Mouse (Mus musculus) hindbrain, postnatal 0 days (tissue): ENCODE data around the gene Cfd. TPM values are rescaled to one million over a fixed set of nuclear protein-coding genes. Genes with fewer than 3 reads are reported as not detected.

Experiments
- ATAC-seq: fragments of 200-750 bp; cut with Nextera tagmentation; 2 replicates; pipeline ENCODE4 v1.8.0; 2017; ENCODE audit warnings: mild to moderate bottlenecking, moderate TSS enrichment, moderate library complexity
- DNase-seq: peaks from one replicate; pipeline ENCODE4 v3.0.0-alpha.2; 2015; ENCODE audit warnings: low spot score
- H3K27ac ChIP-seq: fragments of 300-500 bp; sonication (generic); 2 replicates; pipeline ENCODE4 v1.5.1; 2014; ENCODE audit warnings: mild to moderate bottlenecking
- H3K27me3 ChIP-seq: fragments of 300-500 bp; sonication (generic); 2 replicates; pipeline ENCODE4 v1.6.1; 2014; ENCODE audit warnings: low read length, mixed read lengths; ENCODE audit not compliant: insufficient read depth
- H3K36me3 ChIP-seq: fragments of 300-500 bp; sonication (generic); 2 replicates; pipeline ENCODE4 v1.6.1; 2014; ENCODE audit warnings: low read length, mixed read lengths; ENCODE audit not compliant: insufficient read depth
- H3K4me1 ChIP-seq: fragments of 300-500 bp; sonication (generic); 2 replicates; pipeline ENCODE4 v1.6.1; 2014; ENCODE audit warnings: antibody characterized with exemption, low read length, mixed read lengths; ENCODE audit not compliant: insufficient read depth
- H3K4me2 ChIP-seq: fragments of 300-500 bp; sonication (generic); 2 replicates; pipeline ENCODE4 v1.6.1; 2014; ENCODE audit warnings: low read depth, mild to moderate bottlenecking, low read length, moderate library complexity, mixed read lengths
- H3K4me3 ChIP-seq: fragments of 300-500 bp; sonication (generic); 2 replicates; pipeline ENCODE4 v1.5.1; 2014; ENCODE audit warnings: low read length
- H3K9ac ChIP-seq: fragments of 300-500 bp; sonication (generic); replicated peaks from 2 replicates; pipeline ENCODE4 v1.6.1; 2014; ENCODE audit warnings: mild to moderate bottlenecking, low read length, moderate library complexity, mixed read lengths
- H3K9me3 ChIP-seq: fragments of 300-500 bp; sonication (generic); 2 replicates; pipeline ENCODE4 v1.6.1; 2016; ENCODE audit warnings: low read length, mixed read lengths
- CTCF ChIP-seq: IDR thresholded peaks from 2 replicates; pipeline ENCODE4 v1.5.1; 2016; ENCODE audit warnings: antibody characterized with exemption, control low read depth, low read depth
- WGBS: fragments of 180-500 bp; shearing (Covaris S2); extraction: QIAGEN DNeasy Blood & Tissue Kit; methylation state at CpG from one replicate; pipeline ENCODE4 v1.1.7; 2014; 5-methylcytosine and 5-hydroxymethylcytosine counted together
- microRNA-seq, 2 experiments: library from miRNA; unstranded; fragments of <30 nt; microRNA quantifications; one replicate each; pipeline ENCODE4; 2016
- polyA plus RNA-seq: library from polyadenylated mRNA; unstranded; fragments of >200 nt; fragmentation: Nextera tagmentation; extraction: Ambion mirVana; gene quantifications from 2 replicates; pipeline ENCODE4 v1.2.1, GENCODE M21; 2015
- total RNA-seq: library from RNA; depleted of rRNA; stranded (reverse); fragments of >200 nt; gene quantifications from 2 replicates; pipeline ENCODE4 v1.2.3, GENCODE M21; 2014; rRNA removed

Cfd gene
- total and polyA plus RNA-seq, 2 experiments from 2014 or later, result not detected

DNA sequence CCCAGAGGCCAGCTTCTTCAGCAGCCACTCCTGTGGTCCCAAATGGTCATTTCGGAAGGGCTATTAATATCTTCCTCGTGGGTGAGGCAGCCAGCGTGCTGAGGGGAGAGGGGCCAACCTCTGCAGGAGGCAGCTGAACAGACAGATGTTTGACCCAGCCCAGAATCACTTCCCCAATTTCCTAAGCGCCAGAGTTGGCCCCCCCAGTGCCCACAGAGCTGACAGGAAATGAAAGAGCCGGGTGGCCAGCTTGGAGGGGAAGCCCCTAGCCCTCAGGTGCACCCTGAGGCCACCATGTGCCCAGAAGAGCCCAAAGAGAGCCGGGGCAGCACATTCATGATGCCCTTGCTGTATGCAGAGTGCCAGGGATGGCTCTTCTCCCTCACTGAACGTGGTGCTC lies 50.1 kb downstream of the Cfd start:
- DNase-seq (no peak), ATAC-seq (no peak)
- Histone ChIP-seq H3K4me3 (no peak overlapping the region), H3K36me3 (no peaks in the 10 kb centered on the region), H3K9ac (no peak overlapping the region), H3K9me3 (no peaks in the 10 kb centered on the region), H3K27ac (no peak overlapping the region), H3K27me3 (no peaks in the 10 kb centered on the region), H3K4me1 (peaks cover 4% of the 10 kb centered on the region), H3K4me2 (no peak overlapping the region)
- no peak for TF ChIP-seq CTCF
- WGBS, result 72% methylated on average over 7 of the region's 7 CpGs

Small RNA genes within 50 kb of the gene (microRNA-seq; reads per million reads assigned to microRNA genes)
- 0.35 to 0.72 reads per million in 2 experiments for gene Mir6910

Other genes starting within 250 kb of the Cfd start
Only the 30 nearest of the 35 such genes appear.
- 117 and 135 TPM in 2 replicates for gene Tpgs1, start 221.5 kb upstream of the Cfd start, total RNA-seq
- 132 and 133 TPM in 2 replicates for gene Tpgs1, start 221.5 kb upstream of the Cfd start, polyA plus RNA-seq
- gene Cdc34, start 208.7 kb upstream of the Cfd start, total RNA-seq, result 65.1 and 76.7 TPM in 2 replicates
- 69.8 and 71.3 TPM in 2 replicates for gene Cdc34, start 208.7 kb upstream of the Cfd start, polyA plus RNA-seq
- 0.22 and 0.63 TPM in 2 replicates for gene Gzmm, start 201.8 kb upstream of the Cfd start, total RNA-seq
- gene Gzmm, start 201.8 kb upstream of the Cfd start, polyA plus RNA-seq, result 1.2 TPM in 2 replicates
- gene Bsg, start 186.4 kb upstream of the Cfd start, total RNA-seq, result 1,127 and 1,151 TPM in 2 replicates
- gene Bsg, start 186.4 kb upstream of the Cfd start, polyA plus RNA-seq, result 1,243 and 1,259 TPM in 2 replicates
- 92.6 and 101 TPM in 2 replicates for gene Hcn2, start 174.2 kb upstream of the Cfd start, total RNA-seq
- 5.5 and 6.6 TPM in 2 replicates for gene Hcn2, start 174.2 kb upstream of the Cfd start, polyA plus RNA-seq
- 30.4 and 36.5 TPM in 2 replicates for gene Polrmt, start 144.3 kb upstream of the Cfd start, total RNA-seq
- gene Polrmt, start 144.3 kb upstream of the Cfd start, polyA plus RNA-seq, result 29.7 and 32.6 TPM in 2 replicates
- 1.3 and 2.2 TPM in 2 replicates for gene Fgf22, start 135.8 kb upstream of the Cfd start, total RNA-seq
- 3.8 and 5.1 TPM in 2 replicates for gene Fgf22, start 135.8 kb upstream of the Cfd start, polyA plus RNA-seq
- 112 and 120 TPM in 2 replicates for gene Rnf126, start 123.9 kb upstream of the Cfd start, total RNA-seq
- gene Rnf126, start 123.9 kb upstream of the Cfd start, polyA plus RNA-seq, result 108 and 119 TPM in 2 replicates
- 2.6 and 3.3 TPM in 2 replicates for gene Fstl3, start 113.6 kb upstream of the Cfd start, total RNA-seq
- 3.1 and 3.2 TPM in 2 replicates for gene Fstl3, start 113.6 kb upstream of the Cfd start, polyA plus RNA-seq
- 0.54 and 1.8 TPM in 2 replicates for gene Prss57, start 99.9 kb upstream of the Cfd start, total RNA-seq
- 0.13 and 0.33 TPM in 2 replicates for gene Prss57, start 99.9 kb upstream of the Cfd start, polyA plus RNA-seq
- gene Palm, start 97.3 kb upstream of the Cfd start, total RNA-seq, result 156 and 157 TPM in 2 replicates
- 221 and 242 TPM in 2 replicates for gene Palm, start 97.3 kb upstream of the Cfd start, polyA plus RNA-seq
- 0.05 and 0.22 TPM in 2 replicates for gene Misp, start 69.9 kb upstream of the Cfd start, total RNA-seq
- 0.33 TPM in 1 of 2 replicates, not detected in the other for gene Misp, start 69.9 kb upstream of the Cfd start, polyA plus RNA-seq
- gene Ptbp1, start 36.4 kb upstream of the Cfd start, total RNA-seq, result 166 and 173 TPM in 2 replicates
- 58.9 and 65.5 TPM in 2 replicates for gene Ptbp1, start 36.4 kb upstream of the Cfd start, polyA plus RNA-seq
- 9.4 and 20.5 TPM in 2 replicates for gene Prtn3, start 16.4 kb upstream of the Cfd start, total RNA-seq
- 11.6 and 11.8 TPM in 2 replicates for gene Prtn3, start 16.4 kb upstream of the Cfd start, polyA plus RNA-seq
- gene Plppr3, start 16.2 kb upstream of the Cfd start, total RNA-seq, result 487 and 541 TPM in 2 replicates
- 268 and 283 TPM in 2 replicates for gene Plppr3, start 16.2 kb upstream of the Cfd start, polyA plus RNA-seq
- not detected in 2 replicates for gene Elane, start 4.6 kb upstream of the Cfd start, total RNA-seq
- gene Elane, start 4.6 kb upstream of the Cfd start, polyA plus RNA-seq, result 0.24 TPM in 1 of 2 replicates, not detected in the other
- 71.4 and 82.2 TPM in 2 replicates for gene Med16, start 18.1 kb downstream of the Cfd start, total RNA-seq
- 43.2 and 48.4 TPM in 2 replicates for gene Med16, start 18.1 kb downstream of the Cfd start, polyA plus RNA-seq
- gene Gm26602, start 20.0 kb downstream of the Cfd start, total RNA-seq, result not detected in 2 replicates
- 4.9 and 17.2 TPM in 2 replicates for gene Gm26602, start 20.0 kb downstream of the Cfd start, polyA plus RNA-seq
- 7.7 and 9.4 TPM in 2 replicates for gene Kiss1r, start 26.1 kb downstream of the Cfd start, total RNA-seq
- 3.4 and 3.9 TPM in 2 replicates for gene Kiss1r, start 26.1 kb downstream of the Cfd start, polyA plus RNA-seq
- gene R3hdm4, start 30.4 kb downstream of the Cfd start, total RNA-seq, result 111 and 133 TPM in 2 replicates
- 252 and 267 TPM in 2 replicates for gene R3hdm4, start 30.4 kb downstream of the Cfd start, polyA plus RNA-seq
- 9.7 and 10.1 TPM in 2 replicates for gene Arid3a, start 36.2 kb downstream of the Cfd start, total RNA-seq
- 2.5 and 2.6 TPM in 2 replicates for gene Arid3a, start 36.2 kb downstream of the Cfd start, polyA plus RNA-seq
- 74.6 and 81.6 TPM in 2 replicates for gene Wdr18, start 69.3 kb downstream of the Cfd start, total RNA-seq
- gene Wdr18, start 69.3 kb downstream of the Cfd start, polyA plus RNA-seq, result 109 TPM in 2 replicates
- 0.68 and 0.97 TPM in 2 replicates for gene Grin3b, start 79.9 kb downstream of the Cfd start, total RNA-seq
- gene Grin3b, start 79.9 kb downstream of the Cfd start, polyA plus RNA-seq, result 0.20 and 0.51 TPM in 2 replicates
- gene Tmem259, start 93.5 kb downstream of the Cfd start, total RNA-seq, result 161 and 179 TPM in 2 replicates
- gene Tmem259, start 93.5 kb downstream of the Cfd start, polyA plus RNA-seq, result 25.6 and 27.1 TPM in 2 replicates
- gene Cnn2, start 97.7 kb downstream of the Cfd start, total RNA-seq, result 17.2 and 17.9 TPM in 2 replicates
- gene Cnn2, start 97.7 kb downstream of the Cfd start, polyA plus RNA-seq, result 15.0 and 16.4 TPM in 2 replicates
- 11.6 and 19.1 TPM in 2 replicates for gene Abca7, start 105.6 kb downstream of the Cfd start, total RNA-seq
- gene Abca7, start 105.6 kb downstream of the Cfd start, polyA plus RNA-seq, result 2.3 and 2.4 TPM in 2 replicates
- gene Arhgap45, start 125.8 kb downstream of the Cfd start, total RNA-seq, result 2.9 and 3.3 TPM in 2 replicates
- 1.7 and 1.8 TPM in 2 replicates for gene Arhgap45, start 125.8 kb downstream of the Cfd start, polyA plus RNA-seq
- 93.3 and 100 TPM in 2 replicates for gene Polr2e, start 148.9 kb downstream of the Cfd start, total RNA-seq
- gene Polr2e, start 148.9 kb downstream of the Cfd start, polyA plus RNA-seq, result 143 TPM in 2 replicates
- gene Gpx4, start 156.3 kb downstream of the Cfd start, total RNA-seq, result 373 and 379 TPM in 2 replicates
- gene Gpx4, start 156.3 kb downstream of the Cfd start, polyA plus RNA-seq, result 757 and 762 TPM in 2 replicates
- 22.8 and 23.7 TPM in 2 replicates for gene Sbno2, start 214.7 kb downstream of the Cfd start, total RNA-seq
- gene Sbno2, start 214.7 kb downstream of the Cfd start, polyA plus RNA-seq, result 6.9 and 7.8 TPM in 2 replicates